Mouse (Mus musculus) limb, embryonic 15.5 days (tissue): ENCODE measurements around the gene Lrguk. TPM values are rescaled to one million over a fixed set of nuclear protein-coding genes. Genes with fewer than 3 reads are reported as not detected.

ENCODE experiments used
- ATAC-seq: fragments of 200-750 bp; cut with Nextera tagmentation; 2 replicates; pipeline ENCODE4 v1.8.0; 2017; ENCODE audit warnings: low read depth, moderate TSS enrichment; ENCODE audit not compliant: insufficient number of reproducible peaks, low FRiP score, low TSS enrichment
- H3K27ac ChIP-seq: fragments of 300-500 bp; sonication (generic); 2 replicates; pipeline ENCODE4 v1.5.1; 2015; ENCODE audit warnings: moderate library complexity, mild to moderate bottlenecking, inconsistent platforms
- H3K27me3 ChIP-seq: fragments of 300-500 bp; sonication (generic); 2 replicates; pipeline ENCODE4 v1.6.1; 2015; ENCODE audit warnings: inconsistent platforms
- H3K36me3 ChIP-seq: fragments of 300-500 bp; sonication (generic); 2 replicates; pipeline ENCODE4 v1.6.1; 2015; ENCODE audit warnings: inconsistent platforms
- H3K4me1 ChIP-seq: fragments of 300-500 bp; sonication (generic); 2 replicates; pipeline ENCODE4 v1.6.1; 2015; ENCODE audit warnings: inconsistent platforms
- H3K4me2 ChIP-seq: fragments of 300-500 bp; sonication (generic); 2 replicates; pipeline ENCODE4 v1.6.1; 2015; ENCODE audit warnings: mild to moderate bottlenecking, inconsistent platforms
- H3K4me3 ChIP-seq: fragments of 300-500 bp; sonication (generic); 2 replicates; pipeline ENCODE4 v1.5.1; 2015; ENCODE audit warnings: mild to moderate bottlenecking, inconsistent platforms
- H3K9ac ChIP-seq: fragments of 300-500 bp; sonication (generic); 2 replicates; pipeline ENCODE4 v1.6.1; 2015; ENCODE audit warnings: inconsistent platforms
- H3K9me3 ChIP-seq: fragments of 300-500 bp; sonication (generic); 2 replicates; pipeline ENCODE4 v1.6.1; 2016; ENCODE audit warnings: inconsistent platforms
- WGBS: fragments of 180-500 bp; shearing (Covaris S2); methylation state at CpG from one replicate; pipeline ENCODE4 v1.1.7; 2015; 5-methylcytosine and 5-hydroxymethylcytosine counted together
- polyA plus RNA-seq: library from polyadenylated mRNA; unstranded; fragments of >200 nt; fragmentation: Nextera tagmentation; extraction: Ambion mirVana; gene quantifications from 2 replicates; pipeline ENCODE4 v1.2.1, GENCODE M21; 2015

The Lrguk gene
- polyA plus RNA-seq, 1 experiment from 2014 or later, result 0.14 TPM

- Histone ChIP-seq H3K9ac (no peak overlapping the region), H3K27me3 (peaks cover 3% of the 10 kb centered on the region; the same call in 1 of the 2 replicates), H3K4me1 (peaks cover 27% of the 10 kb centered on the region), H3K4me2 (no peak overlapping the region), H3K9me3 (no peaks in the 10 kb centered on the region), H3K36me3 (peaks cover 16% of the 10 kb centered on the region), H3K4me3 (no peak overlapping the region), H3K27ac (peak overlapping the region; percentile 78)
- 49% methylated on average over 18 of the region's 18 CpGs for WGBS
- ATAC-seq, result no peak
Observed at GRCm38 (mm10) chr6:34153069-34154052, 124.1 kb downstream of the Lrguk start.

- Histone ChIP-seq H3K36me3 (peaks cover 25% of the 10 kb centered on the region), H3K4me3 (no peak overlapping the region), H3K4me1 (peaks cover 27% of the 10 kb centered on the region), H3K4me2 (no peak overlapping the region), H3K9me3 (no peaks in the 10 kb centered on the region), H3K9ac (no peak overlapping the region), H3K27ac (peak overlapping the region; percentile 78), H3K27me3 (peaks cover 4% of the 10 kb centered on the region; the same call in 1 of the 2 replicates)
- 23% methylated on average over 3 of the region's 3 CpGs for WGBS
- 0 out of 2 replicates have a peak, but pooled peaks have one; percentile 74 for ATAC-seq
Observed at GRCm38 (mm10) chr6:34154202-34154601, 125.0 kb downstream of the Lrguk start.

- Histone ChIP-seq H3K27me3 (peaks cover 4% of the 10 kb centered on the region; the same call in 1 of the 2 replicates), H3K4me1 (peaks cover 27% of the 10 kb centered on the region), H3K9me3 (no peaks in the 10 kb centered on the region), H3K4me3 (no peak overlapping the region), H3K36me3 (peaks cover 35% of the 10 kb centered on the region), H3K9ac (no peak overlapping the region), H3K27ac (no peak overlapping the region), H3K4me2 (no peak overlapping the region)
- no peak for ATAC-seq
- WGBS, result 88% methylated on average over 15 of the region's 15 CpGs
Observed at GRCm38 (mm10) chr6:34155137-34155804, 126.0 kb downstream of the Lrguk start.

GRCm38 (mm10) chr6:34156057-34156456 is 126.8 kb downstream of the Lrguk start:
- Histone ChIP-seq H3K9me3 (no peaks in the 10 kb centered on the region), H3K9ac (no peak overlapping the region), H3K4me1 (peaks cover 26% of the 10 kb centered on the region), H3K4me3 (no peak overlapping the region), H3K36me3 (peaks cover 43% of the 10 kb centered on the region), H3K4me2 (no peak overlapping the region), H3K27ac (no peak overlapping the region), H3K27me3 (peaks cover 4% of the 10 kb centered on the region; the same call in 1 of the 2 replicates)
- no peak for ATAC-seq
- WGBS, result 42% methylated on average over 5 of the region's 5 CpGs

GRCm38 (mm10) chr6:34156841-34157748 is 127.8 kb downstream of the Lrguk start:
- Histone ChIP-seq H3K4me2 (no peak overlapping the region), H3K36me3 (peaks cover 50% of the 10 kb centered on the region), H3K27ac (no peak overlapping the region), H3K9ac (no peak overlapping the region), H3K27me3 (peaks cover 4% of the 10 kb centered on the region; the same call in 1 of the 2 replicates), H3K4me3 (no peak overlapping the region), H3K4me1 (peaks cover 24% of the 10 kb centered on the region), H3K9me3 (no peaks in the 10 kb centered on the region)
- ATAC-seq, result no peak
- WGBS, result 78% methylated on average over 14 of the region's 14 CpGs

- no peak overlapping the region for H3K27ac ChIP-seq
- no peak overlapping the region for H3K4me2 ChIP-seq
- no peak overlapping the region for H3K4me3 ChIP-seq
- no peak overlapping the region for H3K9ac ChIP-seq
- H3K9me3 ChIP-seq, result no peaks in the 10 kb centered on the region
- ATAC-seq, result no peak
- peaks cover 4% of the 10 kb centered on the region; the same call in 1 of the 2 replicates for H3K27me3 ChIP-seq
- no peaks in the 10 kb centered on the region; the same call in 1 of the 2 replicates for H3K4me1 ChIP-seq
- WGBS, result 86% methylated on average over 23 of the region's 23 CpGs
- peaks cover 68% of the 10 kb centered on the region for H3K36me3 ChIP-seq
Observed at GRCm38 (mm10) chr6:34159998-34160815, 131.0 kb downstream of the Lrguk start.

- Histone ChIP-seq H3K4me2 (no peak overlapping the region), H3K4me3 (no peak overlapping the region), H3K27ac (no peak overlapping the region), H3K9ac (no peak overlapping the region), H3K36me3 (peaks cover 75% of the 10 kb centered on the region), H3K27me3 (peaks cover 4% of the 10 kb centered on the region; the same call in 1 of the 2 replicates), H3K4me1 (no peaks in the 10 kb centered on the region; the same call in 1 of the 2 replicates), H3K9me3 (no peaks in the 10 kb centered on the region)
- no peak for ATAC-seq
- WGBS, result 92% methylated on average over 7 of the region's 7 CpGs
Observed at GRCm38 (mm10) chr6:34160816-34161310, 131.6 kb downstream of the Lrguk start.

- ATAC-seq, result no peak
- 94% methylated on average over 7 of the region's 7 CpGs for WGBS
Observed at GRCm38 (mm10) chr6:34161511-34161910, 132.3 kb downstream of the Lrguk start.

GRCm38 (mm10) chr6:34162607-34163006 is 133.4 kb downstream of the Lrguk start:
- peaks cover 82% of the 10 kb centered on the region for H3K36me3 ChIP-seq
- WGBS, result 55% methylated on average over 2 of the region's 2 CpGs
- H3K27me3 ChIP-seq, result peaks cover 4% of the 10 kb centered on the region; the same call in 1 of the 2 replicates
- no peak overlapping the region for H3K4me2 ChIP-seq
- no peak for ATAC-seq
- no peaks in the 10 kb centered on the region for H3K9me3 ChIP-seq
- no peak overlapping the region for H3K9ac ChIP-seq
- no peak overlapping the region for H3K27ac ChIP-seq
- no peaks in the 10 kb centered on the region for H3K4me1 ChIP-seq
- H3K4me3 ChIP-seq, result no peak overlapping the region

More at GRCm38 (mm10) chr6:34161511-34161910, 132.3 kb downstream of the Lrguk start:
- Histone ChIP-seq H3K9ac (no peak overlapping the region), H3K36me3 (peaks cover 81% of the 10 kb centered on the region), H3K4me2 (no peak overlapping the region), H3K4me3 (no peak overlapping the region), H3K4me1 (no peaks in the 10 kb centered on the region; the same call in 1 of the 2 replicates), H3K27me3 (peaks cover 4% of the 10 kb centered on the region; the same call in 1 of the 2 replicates), H3K9me3 (no peaks in the 10 kb centered on the region), H3K27ac (no peak overlapping the region)

GRCm38 (mm10) chr6:34163014-34163413 is 133.8 kb downstream of the Lrguk start:
- no peaks in the 10 kb centered on the region for H3K4me1 ChIP-seq
- H3K9ac ChIP-seq, result no peak overlapping the region
- WGBS, result 57% methylated on average over 9 of the region's 9 CpGs
- no peak overlapping the region for H3K4me3 ChIP-seq
- peaks cover 81% of the 10 kb centered on the region for H3K36me3 ChIP-seq
- ATAC-seq, result no peak
- no peak overlapping the region for H3K4me2 ChIP-seq
- peaks cover 4% of the 10 kb centered on the region; the same call in 1 of the 2 replicates for H3K27me3 ChIP-seq
- no peak overlapping the region for H3K27ac ChIP-seq
- no peaks in the 10 kb centered on the region for H3K9me3 ChIP-seq
